10 mouse cellular contexts compared by ENCODE assay signal in the genomic region with DNA sequence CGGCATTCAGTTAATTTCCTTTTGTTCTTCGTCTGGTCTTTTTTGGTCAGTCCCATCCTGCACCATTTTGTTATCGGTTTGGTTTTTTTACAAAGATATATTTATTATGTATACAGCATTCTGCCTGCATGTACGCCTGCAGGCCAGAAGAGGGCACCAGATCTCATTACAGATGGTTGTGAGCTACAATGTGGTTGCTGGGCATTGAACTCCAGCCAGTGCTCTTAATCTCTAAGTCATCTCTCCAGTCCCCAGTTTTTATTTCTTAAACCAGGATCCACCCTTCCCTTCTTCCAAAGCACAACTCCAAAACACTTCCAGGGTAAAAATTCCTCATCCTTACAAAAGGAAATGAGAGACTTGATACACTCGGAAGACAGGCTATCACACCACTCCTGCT. TPM values are rescaled to one million over a fixed set of nuclear protein-coding genes. Genes with fewer than 3 reads are reported as not detected.
DNase-seq lines count a peak whose midpoint lies in the region; ATAC-seq and TF ChIP-seq lines count a peak whose summit lies in the region.
"Had no signal": no experiment of that assay in that cellular context is flagged by ENCODE, and none has a peak within 500 bp of the region (broad histone marks: within the 10 kb centered on the region; RNA-seq: fewer than 3 reads in every experiment).

No protein-coding gene starts in this region.

- ATAC-seq in CD4-positive, CD25-positive, alpha-beta regulatory T cell, adult 4 months = no peak
- no peak for ATAC-seq in activated CD4-positive, CD25-positive, alpha-beta regulatory T cell, adult 4 months

- H3K27ac ChIP-seq in layer of hippocampus, adult 2 months = no peak overlapping the region
- H3K27ac ChIP-seq: neural tube, embryonic 15.5 days had no signal

- TF ChIP-seq CTCF in layer of hippocampus, adult 2 months (conservative IDR thresholded peaks at IDR 0.05) = peak; percentile 79

- peak; percentile 56 for DNase-seq in CD4-positive, CD25-positive, alpha-beta regulatory T cell, adult 2 months (ENCODE audit: low read depth, low spot score)
- no peak for DNase-seq in layer of hippocampus, adult 2 months (ENCODE audit: low spot score in 2 of 2)
- no peak for DNase-seq in layer of hippocampus, adult 9-10 months (ENCODE audit: low spot score)
- peak; percentile 60 for DNase-seq in MEL-GATA-1-ER (ENCODE audit: extremely low read depth, low read depth)
- peak; percentile 75 for DNase-seq in lung, postnatal 36 days
- DNase-seq in MN1 (ENCODE audit: low spot score) = no peak

- H3K4me3 ChIP-seq in layer of hippocampus, adult 2 months = no peak overlapping the region
- H3K4me3 ChIP-seq: neural tube, embryonic 15.5 days had no signal

RNA-seq across cellular contexts. Expression of a gene that starts 3.3 kb away (rescaled TPM):
- 100 to 1,000 TPM; 216 to 249 TPM for polyA plus RNA-seq in CD4-positive, CD25-positive, alpha-beta regulatory T cell, adult 4 months (2017; shearing (Covaris generic))
- 100 to 1,000 TPM in 1 of 2 experiments, 10 to 100 TPM in 1; 99.8 to 101 TPM for total RNA-seq in layer of hippocampus, adult 2 months (2021)
- 100 to 1,000 TPM; 315 to 319 TPM for polyA plus RNA-seq in activated CD4-positive, CD25-positive, alpha-beta regulatory T cell, adult 4 months (2017; shearing (Covaris generic))

RNA-seq across cellular contexts. Expression of a gene that starts 5.8 kb away (rescaled TPM):
- polyA plus RNA-seq in CD4-positive, CD25-positive, alpha-beta regulatory T cell, adult 4 months (2017; shearing (Covaris generic)) = 1 to 10 TPM; 1.2 to 1.3 TPM
- total RNA-seq in layer of hippocampus, adult 2 months (2021) = 1 to 10 TPM; 1.4 to 2.0 TPM
- 1 to 10 TPM in 1 of 2 experiments, under 1 TPM in 1; 0.54 to 1.1 TPM for polyA plus RNA-seq in activated CD4-positive, CD25-positive, alpha-beta regulatory T cell, adult 4 months (2017; shearing (Covaris generic))

RNA-seq across cellular contexts. Expression of a gene that starts 8.0 kb away (rescaled TPM):
- polyA plus RNA-seq in CD4-positive, CD25-positive, alpha-beta regulatory T cell, adult 4 months (2017; shearing (Covaris generic)) = not detected
- 10 to 100 TPM; 16.1 to 18.4 TPM for total RNA-seq in layer of hippocampus, adult 2 months (2021)
- polyA plus RNA-seq in activated CD4-positive, CD25-positive, alpha-beta regulatory T cell, adult 4 months (2017; shearing (Covaris generic)) = under 1 TPM; 0.24 to 0.25 TPM

RNA-seq across cellular contexts. Expression of a gene that starts 40.5 kb away (rescaled TPM):
- polyA plus RNA-seq in CD4-positive, CD25-positive, alpha-beta regulatory T cell, adult 4 months (2017; shearing (Covaris generic)) = 10 to 100 TPM; 59.9 to 60.2 TPM
- 10 to 100 TPM; 28.5 to 30.3 TPM for total RNA-seq in layer of hippocampus, adult 2 months (2021)
- 10 to 100 TPM; 57.4 to 62.2 TPM for polyA plus RNA-seq in activated CD4-positive, CD25-positive, alpha-beta regulatory T cell, adult 4 months (2017; shearing (Covaris generic))

RNA-seq across cellular contexts. Expression of a gene that starts 52.5 kb away (rescaled TPM):
- 1 to 10 TPM in 1 of 2 experiments, under 1 TPM in 1; 0.54 to 1.1 TPM for polyA plus RNA-seq in CD4-positive, CD25-positive, alpha-beta regulatory T cell, adult 4 months (2017; shearing (Covaris generic))
- total RNA-seq in layer of hippocampus, adult 2 months (2021) = 10 to 100 TPM; 23.9 to 24.0 TPM
- under 1 TPM; 0.57 TPM for polyA plus RNA-seq in activated CD4-positive, CD25-positive, alpha-beta regulatory T cell, adult 4 months (2017; shearing (Covaris generic))
- total RNA-seq: heart, postnatal 25 days had no signal

Comparison
In these comparisons a context has a peak if more than half of its experiments do, and no peak if none do; other contexts are left out.
1. DNase-seq: peak in CD4-positive, CD25-positive, alpha-beta regulatory T cell, adult 2 months (single experiment), MEL-GATA-1-ER (single experiment) and lung, postnatal 36 days (single experiment); none in layer of hippocampus, adult 2 months (0 of 2), layer of hippocampus, adult 9-10 months (single experiment) and MN1 (single experiment).